Mouse (Mus musculus) embryonic fibroblast, embryonic 13.5 days (primary cell): Measurements from ENCODE around the gene Coq9.

ENCODE experiments used
- CTCF ChIP-seq: IDR thresholded peaks from 2 replicates; pipeline ENCODE4 v1.5.1; 2011; ENCODE audit warnings: mild to moderate bottlenecking, control low read depth, low read length, moderate library complexity, borderline replicate concordance; ENCODE audit not compliant: insufficient read depth
- POLR2A ChIP-seq: IDR thresholded peaks from 2 replicates; pipeline ENCODE4 v1.6.1; 2011; ENCODE audit warnings: low read depth, mild to moderate bottlenecking, control low read depth, low read length, moderate library complexity

DNA sequence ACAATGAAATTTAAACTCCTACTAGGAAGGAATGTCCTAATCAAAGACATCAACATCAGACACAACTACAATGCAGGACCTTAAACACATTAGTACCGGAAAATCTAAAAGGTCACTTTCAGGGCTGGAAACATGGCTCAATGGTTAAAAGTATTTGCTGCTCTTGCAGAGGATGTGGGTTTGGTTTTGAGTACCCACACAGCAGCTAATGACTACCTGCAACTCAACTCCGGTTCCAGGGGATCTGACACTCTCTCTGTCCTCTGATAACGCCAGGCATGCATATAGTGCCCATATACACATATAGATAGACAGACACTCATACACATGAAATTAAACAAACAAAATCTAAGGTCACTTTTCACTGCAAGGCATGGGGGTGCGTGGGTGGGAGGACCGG, 11.9 kb upstream of the Coq9 start:
- no peak for TF ChIP-seq POLR2A
- TF ChIP-seq CTCF: no peak
